7 mouse cellular contexts compared by ENCODE assay signal in genomic region chr7:45699523-45700141, GRCm38 (mm10). TPM values are rescaled to one million over a fixed set of nuclear protein-coding genes. Genes with fewer than 3 reads are reported as not detected.
DNase-seq lines count a peak whose midpoint lies in the region; ATAC-seq and TF ChIP-seq lines count a peak whose summit lies in the region.

Gene Car11, plus strand, starts transcription at chr7:45699843.

- TF ChIP-seq CTCF in lung, postnatal 0 days (IDR thresholded peaks at IDR 0.05), result no peak
- TF ChIP-seq CTCF in forebrain, postnatal 0 days (IDR thresholded peaks at IDR 0.05; ENCODE audit: low read depth), result no peak
- TF ChIP-seq CTCF in left cerebral cortex, adult 2 months (IDR thresholded peaks at IDR 0.05), result no peak

- peaks cover 13% of the 10 kb centered on the region; the same call in 1 of the 2 replicates for H3K27me3 ChIP-seq in lung, postnatal 0 days (replicated peaks; ENCODE audit: insufficient read depth, low read length)
- no peaks in the 10 kb centered on the region for H3K27me3 ChIP-seq in forebrain, postnatal 0 days (ENCODE audit: insufficient read depth, low read length)

- intact Hi-C loops in left cerebral cortex, adult 2 months (cut with DNase I), result no loop called here

- H3K9me3 ChIP-seq in lung, postnatal 0 days (ENCODE audit: low read length), result no peaks in the 10 kb centered on the region
- H3K9me3 ChIP-seq in forebrain, postnatal 0 days (ENCODE audit: low read length), result no peaks in the 10 kb centered on the region

- TF ChIP-seq EP300 in lung, postnatal 0 days (IDR thresholded peaks at IDR 0.05), result no peak

- H3K27ac ChIP-seq in lung, postnatal 0 days (ENCODE audit: low read length), result no peak within 1 kb of the TSS
- H3K27ac ChIP-seq in forebrain, postnatal 0 days (ENCODE audit: low read depth, low read length), result peak within 1 kb of the TSS; percentile 93
- H3K27ac ChIP-seq in left cerebral cortex, adult 2 months, result peak within 1 kb of the TSS; percentile 98

- DNase-seq in lung, postnatal 0 days (ENCODE audit: low spot score), result no peak
- DNase-seq in lung, adult 18-20 months, result no peak
- peak; percentile 77 for DNase-seq in cerebellum, adult 9-10 months
- DNase-seq in forebrain, postnatal 0 days, result peak; percentile 62
- DNase-seq in left cerebral cortex, adult 2 months (ENCODE audit: extremely low spot score in 1 of 2, low spot score in 2 of 2), result peak in 1 of 2 experiments; percentile 56
- peak; percentile 19 for DNase-seq in naive thymus-derived CD4-positive, alpha-beta T cell, adult 2 months (ENCODE audit: low read depth)
- no peak for DNase-seq in spleen, adult 12 weeks (ENCODE audit: low spot score)

- 2% methylated on average over 31 of the region's 36 CpGs for WGBS in lung, postnatal 0 days
- 1% methylated on average over 35 of the region's 36 CpGs for WGBS in forebrain, postnatal 0 days

- ATAC-seq in lung, postnatal 0 days, result no peak
- ATAC-seq in forebrain, postnatal 0 days, result peak; percentile 12; the same call in 1 of the 2 replicates

- peak within 1 kb of the TSS; percentile 53 for H3K4me2 ChIP-seq in lung, postnatal 0 days (replicated peaks; ENCODE audit: low read depth, low read length)
- H3K4me2 ChIP-seq in forebrain, postnatal 0 days (ENCODE audit: low read depth), result peak within 1 kb of the TSS; percentile 95

- no peaks in the 10 kb centered on the region for H3K36me3 ChIP-seq in lung, postnatal 0 days (ENCODE audit: insufficient read depth, low read length)
- no peaks in the 10 kb centered on the region for H3K36me3 ChIP-seq in forebrain, postnatal 0 days (ENCODE audit: insufficient read depth)

- peaks cover 16% of the 10 kb centered on the region for H3K4me1 ChIP-seq in lung, postnatal 0 days (ENCODE audit: insufficient read depth, low read depth, low read length)
- peaks cover 29% of the 10 kb centered on the region for H3K4me1 ChIP-seq in forebrain, postnatal 0 days (ENCODE audit: insufficient read depth)

- H3K4me3 ChIP-seq in lung, postnatal 0 days (ENCODE audit: low read depth, low read length), result peak within 1 kb of the TSS; percentile 17; the same call in 1 of the 2 replicates
- H3K4me3 ChIP-seq in forebrain, postnatal 0 days (ENCODE audit: low read depth, low read length), result peak within 1 kb of the TSS; percentile 54
- H3K4me3 ChIP-seq in left cerebral cortex, adult 2 months, result peak within 1 kb of the TSS; percentile 66

- H3K9ac ChIP-seq in lung, postnatal 0 days (replicated peaks; ENCODE audit: low read depth), result 0 out of 2 replicates have a peak within 1 kb of the TSS, but pooled peaks have one; percentile 26
- H3K9ac ChIP-seq in forebrain, postnatal 0 days, result peak within 1 kb of the TSS; percentile 78

RNA-seq across cellular contexts. Expression of gene Car11, which starts in this region (rescaled TPM):
- polyA plus RNA-seq in lung, postnatal 0 days (2015; fragmentation: Nextera tagmentation; extraction: Ambion mirVana), result 1.5 and 2.4 TPM in 2 replicates
- 104 and 122 TPM in 2 replicates for total RNA-seq in forebrain, postnatal 0 days (2014; rRNA removed)
- polyA plus RNA-seq in forebrain, postnatal 0 days (2015; fragmentation: Nextera tagmentation; extraction: Ambion mirVana), result 92.1 and 102 TPM in 2 replicates
- total RNA-seq in left cerebral cortex, adult 2 months (2021), result 100 to 1,000 TPM; 211 to 244 TPM

Comparison
In these comparisons a context has a peak if more than half of its experiments do, and no peak if none do; other contexts are left out.
1. RNA of gene Car11 (polyA plus RNA-seq): 92.1 to 102 TPM in forebrain, postnatal 0 days; 1.5 to 2.4 TPM in lung, postnatal 0 days; every median in the first group is over 10 times any median in the second.
2. DNase-seq: peak in cerebellum, adult 9-10 months (single experiment), forebrain, postnatal 0 days (single experiment) and naive thymus-derived CD4-positive, alpha-beta T cell, adult 2 months (single experiment); none in lung, postnatal 0 days (single experiment), lung, adult 18-20 months (0 of 2) and spleen, adult 12 weeks (single experiment).
3. Peak in every context shown above with its lines, with median percentiles within 50 percentile points of each other: H3K4me3 ChIP-seq.